Mouse (Mus musculus) testis, adult 2 months (tissue): ENCODE results near the gene Zfp358. TPM values are rescaled to one million over a fixed set of nuclear protein-coding genes. Genes with fewer than 3 reads are reported as not detected.

Experiments used
- H3K27ac ChIP-seq: fragments of 200-500 bp; 2 replicates; pipeline ENCODE4 v1.5.1; 2012; ENCODE audit warnings: low read depth, low read length; ENCODE audit not compliant: control insufficient read depth, insufficient read depth
- H3K27me3 ChIP-seq: fragments of 200-500 bp; 2 replicates; pipeline ENCODE4 v1.6.1; 2012; ENCODE audit warnings: mild to moderate bottlenecking, low read length, moderate library complexity; ENCODE audit not compliant: control insufficient read depth, insufficient read depth
- H3K36me3 ChIP-seq: fragments of 200-500 bp; 2 replicates; pipeline ENCODE4 v1.6.1; 2012; ENCODE audit warnings: mild to moderate bottlenecking, low read length; ENCODE audit not compliant: control insufficient read depth, insufficient read depth
- H3K4me1 ChIP-seq: fragments of 200-500 bp; 2 replicates; pipeline ENCODE4 v1.6.1; 2012; ENCODE audit warnings: low read length; ENCODE audit not compliant: control insufficient read depth, insufficient read depth
- H3K4me3 ChIP-seq: fragments of 200-500 bp; 2 replicates; pipeline ENCODE4 v1.5.1; 2012; ENCODE audit warnings: low read depth, mild to moderate bottlenecking, low read length, moderate library complexity, mixed read lengths; ENCODE audit not compliant: control insufficient read depth
- CTCF ChIP-seq: fragments of 200-500 bp; IDR thresholded peaks from 2 replicates; pipeline ENCODE4 v1.5.1; 2012; ENCODE audit warnings: low read depth, mild to moderate bottlenecking, inconsistent platforms, low read length, moderate library complexity; ENCODE audit not compliant: control insufficient read depth, insufficient read depth, insufficient replicate concordance
- POLR2A ChIP-seq: fragments of 200-500 bp; IDR thresholded peaks from 2 replicates; pipeline ENCODE4 v1.6.1; 2012; ENCODE audit warnings: low read depth, mild to moderate bottlenecking, inconsistent platforms, low read length, moderate library complexity; ENCODE audit not compliant: control insufficient read depth
- polyA plus RNA-seq: library from polyadenylated mRNA; depleted of rRNA; stranded (reverse); fragments of >200 nt; gene quantifications from 2 replicates; pipeline ENCODE4 v1.2.3, GENCODE M21; 2012

The Zfp358 gene
- polyA plus RNA-seq, 1 experiment, result 3.8 TPM

DNA sequence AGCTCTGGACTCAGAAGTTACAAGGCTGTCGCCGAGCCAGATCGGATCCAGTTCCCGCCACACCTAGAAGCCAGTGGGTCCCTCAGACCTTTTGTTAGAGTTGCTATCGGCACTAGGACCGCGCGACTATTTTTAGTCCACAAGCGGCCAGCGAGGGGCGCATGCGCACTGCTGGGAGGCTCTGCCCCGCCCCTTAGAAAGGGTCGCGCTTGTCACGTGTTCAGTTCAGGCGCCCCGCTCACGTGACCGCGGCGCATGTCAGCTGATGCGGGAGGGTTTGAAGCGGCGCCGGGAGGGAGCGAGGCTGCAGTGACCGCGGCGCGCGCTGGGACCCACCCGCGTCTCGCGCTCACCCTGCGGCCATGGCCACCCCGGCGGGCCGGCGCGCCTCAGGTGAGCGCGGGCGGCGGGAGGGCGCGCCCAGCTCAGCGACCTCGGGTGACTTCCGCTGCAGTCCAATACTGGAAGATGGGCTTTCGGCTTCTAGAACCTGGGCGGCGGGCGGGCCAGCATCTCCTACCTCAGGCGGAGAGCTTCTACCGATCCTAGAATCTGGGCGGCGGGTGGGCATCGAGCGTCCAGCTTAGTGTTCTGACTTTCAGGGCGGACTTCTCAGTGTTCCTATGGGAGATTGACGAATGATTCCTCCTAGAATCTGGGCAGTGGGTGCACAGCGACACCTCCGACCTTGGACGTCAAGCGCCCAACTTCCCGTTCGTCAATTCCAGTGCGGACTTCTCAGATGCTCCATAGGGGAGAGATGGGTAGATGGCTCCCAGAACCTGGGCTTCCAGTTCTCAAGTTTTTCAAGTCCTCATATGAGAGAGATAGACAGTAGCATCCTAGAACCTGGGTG lies 7.5 kb downstream of the Zfp358 start, which contains the start of gene Mcoln1:
Mcoln1 (plus strand) TSS at position 223 of the 856 bp plus-strand sequence.
- H3K27me3 ChIP-seq, result no peaks in the 10 kb centered on the region
- TF ChIP-seq POLR2A, result peak; percentile 77
- no peak for TF ChIP-seq CTCF
- peak within 1 kb of the TSS; percentile 56 for H3K27ac ChIP-seq
- H3K36me3 ChIP-seq, result no peaks in the 10 kb centered on the region
- peaks cover 10% of the 10 kb centered on the region for H3K4me1 ChIP-seq
- H3K4me3 ChIP-seq, result peak within 1 kb of the TSS; percentile 86

DNA sequence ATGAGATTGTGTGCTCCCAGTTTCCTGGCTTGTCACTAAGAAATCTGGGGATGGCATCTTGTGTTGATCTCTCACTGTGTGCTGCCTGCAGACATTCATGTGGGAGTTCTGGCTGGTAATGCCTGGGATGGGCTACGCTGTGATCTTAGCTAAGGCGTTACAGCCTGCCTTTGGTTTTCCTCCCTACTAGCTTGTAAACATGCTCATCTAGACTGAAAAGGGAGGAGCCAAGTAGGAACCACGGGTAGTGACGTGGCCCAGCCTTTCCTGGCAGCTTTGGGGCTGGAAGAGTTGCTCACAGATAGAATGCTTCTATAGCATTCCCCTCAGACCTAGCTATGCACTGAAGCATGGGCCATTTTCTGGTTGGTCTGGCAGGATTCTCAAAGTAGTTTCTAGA lies 9.3 kb downstream of the Zfp358 start:
- H3K27me3 ChIP-seq, result no peaks in the 10 kb centered on the region
- TF ChIP-seq CTCF (no peak), POLR2A (no peak)

DNA sequence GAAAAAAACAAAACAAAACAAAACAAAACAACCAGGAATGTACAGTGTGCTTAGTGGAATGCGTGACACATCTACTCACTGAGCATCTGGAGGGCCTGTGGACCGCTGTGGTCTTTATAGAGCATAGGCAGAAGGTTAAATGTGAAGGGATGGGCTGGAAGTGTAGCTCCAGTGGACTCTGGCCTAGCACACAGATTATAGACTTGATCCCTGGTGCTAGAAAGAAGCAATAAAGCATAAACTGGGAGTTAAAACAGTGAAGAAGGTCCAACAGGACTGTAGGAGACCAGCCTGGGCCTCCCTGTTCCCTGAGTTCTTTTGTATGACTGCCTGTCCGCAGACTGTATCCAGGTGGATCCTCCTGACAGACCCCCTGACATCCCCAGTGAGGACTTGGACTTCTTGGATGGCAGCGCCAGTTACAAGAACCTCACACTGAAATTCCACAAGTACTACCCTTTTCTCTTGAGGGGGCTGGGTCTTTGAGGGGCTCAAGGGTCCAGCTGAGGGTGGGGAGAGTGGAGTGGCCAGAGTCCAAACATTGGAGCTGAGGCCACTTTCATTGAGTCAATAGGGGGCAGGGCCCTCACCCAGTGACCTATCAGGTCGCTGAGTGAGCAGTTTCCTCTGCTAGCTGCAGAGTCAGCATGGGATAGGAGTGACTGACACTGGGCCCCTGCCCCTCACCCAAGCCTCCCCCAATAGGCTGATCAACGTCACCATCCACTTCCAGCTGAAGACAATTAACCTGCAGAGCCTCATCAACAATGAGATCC lies 15.2 kb downstream of the Zfp358 start:
- H3K4me3 ChIP-seq, result no peak overlapping the region
- TF ChIP-seq POLR2A, result no peak
- TF ChIP-seq CTCF, result no peak
- no peaks in the 10 kb centered on the region for H3K4me1 ChIP-seq
- H3K27ac ChIP-seq, result no peak overlapping the region
- H3K27me3 ChIP-seq, result no peaks in the 10 kb centered on the region
- no peaks in the 10 kb centered on the region for H3K36me3 ChIP-seq

More for the DNA sequence above, 9.3 kb downstream of the Zfp358 start:
- H3K4me1 ChIP-seq, result peaks cover 7% of the 10 kb centered on the region
- no peak overlapping the region for H3K4me3 ChIP-seq
- H3K27ac ChIP-seq, result no peak overlapping the region
- H3K36me3 ChIP-seq, result no peaks in the 10 kb centered on the region

DNA sequence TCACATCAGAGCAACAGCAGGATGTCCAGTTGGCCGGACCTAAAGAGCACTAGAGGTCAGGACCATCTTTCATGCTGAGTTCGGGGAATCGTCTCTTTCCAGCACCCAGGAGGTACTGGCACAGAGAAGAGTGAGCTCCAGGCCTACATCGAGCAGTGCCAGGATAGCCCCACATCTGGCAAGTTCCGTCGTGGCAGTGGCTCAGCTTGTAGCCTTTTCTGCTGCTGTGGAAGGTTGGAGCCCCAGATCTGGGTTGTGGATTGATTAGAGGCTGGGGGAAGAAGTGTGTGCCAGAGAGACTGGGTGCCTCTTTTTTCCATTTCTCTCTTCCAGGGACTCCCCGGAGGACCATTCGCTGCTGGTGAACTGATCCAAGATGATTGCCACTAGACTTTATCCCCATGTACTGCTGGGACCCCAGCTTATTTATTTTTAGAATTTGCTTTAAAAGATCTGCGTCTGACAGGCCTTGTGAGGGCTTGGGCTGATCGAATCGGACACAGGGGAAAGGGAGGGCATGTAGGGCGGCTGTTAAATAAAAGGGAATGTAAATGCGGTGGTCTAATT lies 21.8 kb downstream of the Zfp358 start:
- H3K4me3 ChIP-seq, result peak overlapping the region; percentile 84
- TF ChIP-seq CTCF, result no peak
- TF ChIP-seq POLR2A, result no peak

DNA sequence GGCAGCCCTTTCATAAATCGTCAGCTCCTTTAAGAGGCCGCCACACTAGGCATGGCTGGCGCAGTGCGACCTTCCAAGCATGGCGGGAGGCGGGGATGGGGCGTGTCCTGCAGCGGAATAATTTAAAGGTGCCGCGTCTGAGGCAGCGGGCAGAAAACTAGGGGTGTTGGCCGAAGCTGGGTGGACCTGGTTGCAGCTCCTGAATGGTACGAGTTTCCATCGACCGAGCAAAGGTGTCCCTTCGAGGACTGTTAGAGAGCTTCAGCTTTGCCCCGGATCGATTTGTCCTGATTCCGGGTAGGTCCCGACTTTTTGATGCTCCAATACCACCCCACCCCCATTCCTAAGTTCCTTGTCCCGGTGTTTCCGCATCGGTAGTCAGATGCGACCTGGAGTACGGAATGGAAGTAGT lies 22.3 kb downstream of the Zfp358 start, which contains the start of gene Pnpla6:
Pnpla6 (plus strand) TSS at position 125 of the 412 bp plus-strand sequence.
- no peaks in the 10 kb centered on the region; the same call in none of the 2 replicates for H3K27me3 ChIP-seq
- no peaks in the 10 kb centered on the region for H3K36me3 ChIP-seq
- H3K4me3 ChIP-seq, result peak within 1 kb of the TSS; percentile 84
- peaks cover 18% of the 10 kb centered on the region for H3K4me1 ChIP-seq
- TF ChIP-seq POLR2A (peak; percentile 46; the same call in 1 of the 2 replicates), CTCF (no peak)
- H3K27ac ChIP-seq, result peak within 1 kb of the TSS; percentile 26

More for the DNA sequence above, 21.8 kb downstream of the Zfp358 start:
- Histone ChIP-seq H3K27ac (no peak overlapping the region), H3K4me1 (peaks cover 18% of the 10 kb centered on the region), H3K36me3 (no peaks in the 10 kb centered on the region), H3K27me3 (no peaks in the 10 kb centered on the region; the same call in none of the 2 replicates)

DNA sequence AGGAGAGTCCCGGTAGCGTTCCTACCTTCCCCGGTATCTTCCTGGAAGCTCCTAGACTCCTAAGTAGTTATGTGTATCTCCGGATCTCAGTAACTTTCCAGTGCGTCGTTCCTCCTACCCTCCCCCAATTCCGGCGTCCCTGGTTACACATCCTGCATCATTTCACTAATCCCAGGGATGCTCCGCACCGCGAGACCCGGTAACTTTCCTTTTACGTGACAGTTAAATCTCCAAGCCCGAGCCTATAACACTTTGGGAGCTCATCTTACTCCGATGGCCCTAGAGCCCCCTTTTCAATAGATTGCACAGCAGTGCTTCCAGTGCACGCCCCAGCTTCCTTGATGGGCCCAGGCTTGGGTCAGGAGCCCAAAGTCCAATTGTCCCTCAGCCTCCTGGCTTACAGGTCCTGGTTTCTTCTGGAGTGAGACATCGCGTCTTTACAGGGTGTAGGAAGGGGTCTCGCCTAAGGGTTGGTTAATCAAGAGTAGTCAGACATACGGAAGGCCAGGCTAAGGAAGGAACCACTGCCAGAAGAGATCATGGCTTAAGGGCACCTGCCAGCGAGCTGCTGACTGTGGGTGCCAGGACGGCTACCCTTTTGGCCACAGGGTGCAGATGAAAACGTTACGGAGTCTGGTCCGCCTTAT lies 23.0 kb downstream of the Zfp358 start:
- Histone ChIP-seq H3K4me3 (peak overlapping the region; percentile 84), H3K36me3 (no peaks in the 10 kb centered on the region), H3K27ac (peak overlapping the region; percentile 26), H3K4me1 (peaks cover 18% of the 10 kb centered on the region), H3K27me3 (no peaks in the 10 kb centered on the region; the same call in none of the 2 replicates)
- no peak for TF ChIP-seq POLR2A
- no peak for TF ChIP-seq CTCF
